9 mouse cellular contexts compared by ENCODE assay signal in genomic region chr17:35320327-35321081, GRCm38 (mm10). TPM values are rescaled to one million over a fixed set of nuclear protein-coding genes. Genes with fewer than 3 reads are reported as not detected.
DNase-seq lines count a peak whose midpoint lies in the region; ATAC-seq and TF ChIP-seq lines count a peak whose summit lies in the region.
"Had no signal": no experiment of that assay in that cellular context is flagged by ENCODE, and none has a peak within 500 bp of the region (broad histone marks: within the 10 kb centered on the region; RNA-seq: fewer than 3 reads in every experiment).

Gene H2-Q1, plus strand, starts transcription at chr17:35320405.

- intact Hi-C loops in left cerebral cortex, postnatal 4 days (cut with DNase I) = no loop called here

- peak within 1 kb of the TSS; percentile 71 for H3K4me2 ChIP-seq in lung, embryonic 14.5 days
- H3K4me2 ChIP-seq in embryonic facial prominence, embryonic 12.5 days (replicated peaks) = peak within 1 kb of the TSS; percentile 55
- H3K4me2 ChIP-seq in neural tube, embryonic 13.5 days = peak within 1 kb of the TSS; percentile 59

- H3K4me1 ChIP-seq in lung, embryonic 14.5 days (ENCODE audit: insufficient read depth) = no peaks in the 10 kb centered on the region
- H3K4me1 ChIP-seq in embryonic facial prominence, embryonic 12.5 days = peaks cover 8% of the 10 kb centered on the region; the same call in 1 of the 2 replicates
- peaks cover 9% of the 10 kb centered on the region for H3K4me1 ChIP-seq in neural tube, embryonic 13.5 days (replicated peaks)

- H3K27me3 ChIP-seq in lung, embryonic 14.5 days (ENCODE audit: insufficient read depth, low read length) = peaks cover 22% of the 10 kb centered on the region
- H3K27me3 ChIP-seq in embryonic facial prominence, embryonic 12.5 days = peaks cover 51% of the 10 kb centered on the region
- peaks cover 59% of the 10 kb centered on the region for H3K27me3 ChIP-seq in neural tube, embryonic 13.5 days

- no peak for TF ChIP-seq CTCF in lung, embryonic 14.5 days (IDR thresholded peaks at IDR 0.05; ENCODE audit: low read depth)

- DNase-seq in lung, embryonic 14.5 days = peak; percentile 10
- no peak for DNase-seq in lung, postnatal 36 days
- DNase-seq in large intestine, adult 2 months (ENCODE audit: low read depth, low spot score) = no peak
- no peak for DNase-seq in left cerebral cortex, postnatal 4 days
- DNase-seq in layer of hippocampus, adult 8-10 months (ENCODE audit: low spot score in 2 of 2) = no peak
- DNase-seq: kidney, adult 9 months had no signal

- no peak within 1 kb of the TSS for H3K27ac ChIP-seq in lung, embryonic 14.5 days (ENCODE audit: low read depth)
- no peak within 1 kb of the TSS for H3K27ac ChIP-seq in embryonic facial prominence, embryonic 12.5 days
- no peak within 1 kb of the TSS for H3K27ac ChIP-seq in neural tube, embryonic 13.5 days (replicated peaks)

- H3K9me3 ChIP-seq in lung, embryonic 14.5 days (ENCODE audit: low read depth, low read length) = no peaks in the 10 kb centered on the region
- H3K9me3 ChIP-seq in embryonic facial prominence, embryonic 12.5 days = no peaks in the 10 kb centered on the region
- no peaks in the 10 kb centered on the region for H3K9me3 ChIP-seq in neural tube, embryonic 13.5 days

- H3K9ac ChIP-seq in lung, embryonic 14.5 days = peak within 1 kb of the TSS; percentile 20; the same call in 1 of the 2 replicates
- H3K9ac ChIP-seq in embryonic facial prominence, embryonic 12.5 days = peak within 1 kb of the TSS; percentile 36; the same call in 1 of the 2 replicates
- peak within 1 kb of the TSS; percentile 62 for H3K9ac ChIP-seq in neural tube, embryonic 13.5 days

- ATAC-seq in lung, embryonic 14.5 days (ENCODE audit: insufficient read depth) = no peak
- no peak for ATAC-seq in embryonic facial prominence, embryonic 12.5 days (ENCODE audit: insufficient number of reproducible peaks, insufficient read depth, low FRiP score, low TSS enrichment)
- no peak for ATAC-seq in neural tube, embryonic 13.5 days (ENCODE audit: low read depth)
- no peak for ATAC-seq in megakaryocyte progenitor cell, adult 5-6 weeks (replicated peaks; ENCODE audit: poor library complexity)

- 2% methylated on average over 55 of the region's 55 CpGs for WGBS in lung, embryonic 14.5 days
- 1% methylated on average over 53 of the region's 55 CpGs for WGBS in embryonic facial prominence, embryonic 12.5 days
- WGBS in large intestine, adult 2 months = 1% methylated on average over 55 of the region's 55 CpGs
- WGBS in neural tube, embryonic 13.5 days = 3% methylated on average over 55 of the region's 55 CpGs

- H3K36me3 ChIP-seq in lung, embryonic 14.5 days (ENCODE audit: insufficient read depth) = no peaks in the 10 kb centered on the region
- no peaks in the 10 kb centered on the region for H3K36me3 ChIP-seq in embryonic facial prominence, embryonic 12.5 days
- no peaks in the 10 kb centered on the region for H3K36me3 ChIP-seq in neural tube, embryonic 13.5 days

- peak within 1 kb of the TSS; percentile 36 for H3K4me3 ChIP-seq in lung, embryonic 14.5 days (ENCODE audit: low read depth, low read length)
- peak within 1 kb of the TSS; percentile 33 for H3K4me3 ChIP-seq in embryonic facial prominence, embryonic 12.5 days
- peak within 1 kb of the TSS; percentile 34 for H3K4me3 ChIP-seq in neural tube, embryonic 13.5 days

RNA-seq across cellular contexts. Expression of gene H2-Q1, which starts in this region (rescaled TPM):
- 1.0 and 1.1 TPM in 2 replicates for polyA plus RNA-seq in lung, embryonic 14.5 days (2014; fragmentation: Nextera tagmentation; extraction: Ambion mirVana)
- not detected in 2 replicates for polyA plus RNA-seq in embryonic facial prominence, embryonic 12.5 days (2016; fragmentation: Nextera tagmentation; extraction: Ambion mirVana)
- 16.5 and 51.5 TPM in 2 replicates for polyA plus RNA-seq in large intestine, adult 2 months (2012; rRNA removed)
- 0.22 TPM in 1 of 2 replicates, not detected in the other for polyA plus RNA-seq in neural tube, embryonic 13.5 days (2015; fragmentation: Nextera tagmentation; extraction: Ambion mirVana)
- total RNA-seq in left cerebral cortex, postnatal 4 days (2021) = under 1 TPM; 0.28 to 0.32 TPM
- 1 to 10 TPM in 2 of 4 experiments, under 1 TPM in 2; 0.85 to 2.5 (median 1.2) TPM for total RNA-seq in layer of hippocampus, adult 8-10 months (2022)
- not detected in 2 replicates for total RNA-seq in megakaryocyte progenitor cell, adult 5-6 weeks (2015)
- total RNA-seq in megakaryocyte progenitor cell, adult 5-6 weeks (2017) = not detected in 2 replicates
